1 mouse cellular context compared by ENCODE assay signal in genomic region chr11:70668771-70669505, GRCm38 (mm10).
A peak's percentile ranks its signal among the peaks of the same experiment; 100 is the strongest.
TF ChIP-seq lines count a peak whose summit lies in the region.

Gene Spag7 (minus strand): TSS chr11:70669416.

TF ChIP-seq in CH12.LX, 34 proteins besides CTCF, POLR2A, EP300 and RAD21 (continued from another document):
- TF ChIP-seq CHD1 (IDR thresholded peaks at IDR 0.05; ENCODE audit: low read depth, low read length) (peak; percentile 27; the same call in 1 of the 2 replicates), MAFK (IDR thresholded peaks at IDR 0.05; ENCODE audit: insufficient replicate concordance, low read length) (no peak), UBTF (IDR thresholded peaks at IDR 0.05; ENCODE audit: low read depth, low read length) (no peak), NRF1 (IDR thresholded peaks at IDR 0.05; ENCODE audit: low read depth, low read length) (peak; percentile 48), TCF12 (IDR thresholded peaks at IDR 0.05; ENCODE audit: low read depth, low read length) (peak; percentile 75), HCFC1 (IDR thresholded peaks at IDR 0.05; ENCODE audit: low read depth, low read length) (peak; percentile 68; the same call in 1 of the 2 replicates), RCOR1 (conservative IDR thresholded peaks at IDR 0.05; ENCODE audit: low read depth, low read length) (no peak), SIN3A (IDR thresholded peaks at IDR 0.05; ENCODE audit: low read length) (no peak; the same call in 1 of the 2 replicates), GABPA (IDR thresholded peaks at IDR 0.05; ENCODE audit: insufficient replicate concordance, low read depth, low read length) (no peak), ZC3H11A (IDR thresholded peaks at IDR 0.05; ENCODE audit: low read depth, low read length) (no peak), ETS1 (conservative IDR thresholded peaks at IDR 0.05; ENCODE audit: low read depth, low read length) (0 out of 2 replicates have a peak, but pooled peaks have one; percentile 40), JUND (conservative IDR thresholded peaks at IDR 0.05; ENCODE audit: low read depth, low read length) (no peak)
TF ChIP-seq in CH12.LX: peak in this region for 18.
